Mouse (Mus musculus) liver, adult 2 months (tissue): ENCODE results near the gene Gm3854.

Experiments used
- CTCF ChIP-seq: fragments of 200-500 bp; IDR thresholded peaks from 2 replicates; pipeline ENCODE4 v1.5.1; 2011; ENCODE audit warnings: low read depth, low read length, control low read depth
- POLR2A ChIP-seq: fragments of 200-500 bp; IDR thresholded peaks from 2 replicates; pipeline ENCODE4 v1.6.1; 2011; ENCODE audit warnings: low read length, control low read depth; ENCODE audit not compliant: insufficient read depth; ENCODE audit errors: extremely low read depth

GRCm38 (mm10) chr7:6362268-6363046 lies 18.9 kb downstream of the Gm3854 start:
- TF ChIP-seq CTCF, result no peak
- TF ChIP-seq POLR2A, result 0 out of 2 replicates have a peak, but pooled peaks have one; percentile 6
